Mouse (Mus musculus) inflammation-experienced regulatory T-cells, adult 6 months (primary cell): ENCODE results near the gene Olfr707. TPM values are rescaled to one million over a fixed set of nuclear protein-coding genes. Genes with fewer than 3 reads are reported as not detected.
"Not testable (repeated sequence)": the region's sequence is repeated elsewhere in the genome, so short reads cannot be mapped to it uniquely, and the experiment has no call there.

Experiments used
- ATAC-seq: one replicate; pipeline ENCODE4 v1.8.0; 2017
- polyA plus RNA-seq, 3 experiments: library from polyadenylated mRNA; unstranded; fragments of 100-300 nt; shearing (Covaris generic); gene quantifications; one replicate each; pipeline ENCODE4 v1.2.1; 2017

Olfr707 gene
- polyA plus RNA-seq: not detected

DNA sequence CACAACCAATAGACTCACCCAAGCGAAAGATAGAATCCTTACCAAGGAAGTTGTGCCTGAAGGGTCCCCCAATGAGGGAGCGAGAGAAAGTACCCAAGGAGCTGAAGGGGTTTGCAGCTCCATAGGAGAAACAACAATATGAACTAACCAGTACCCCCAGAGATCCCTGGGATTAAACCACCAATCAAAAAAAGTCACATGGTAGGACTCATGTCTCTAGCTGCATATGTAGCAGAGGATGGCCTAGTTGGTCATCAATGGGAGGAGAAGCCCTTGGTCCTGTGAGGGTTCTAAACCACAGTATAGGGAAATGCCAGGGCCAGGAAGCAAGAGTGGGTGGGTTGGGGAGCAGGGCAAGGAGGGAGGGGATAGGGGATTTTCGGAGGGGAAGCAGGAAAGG, at the start of gene Olfr707:
Gene Olfr707, minus strand, starts transcription at position 101 of the 400 bp plus-strand sequence.
- ATAC-seq: not testable (repeated sequence)

- ATAC-seq: no peak
These were observed 47.2 kb upstream of the Olfr707 start, which contains the start of gene Olfr710 for GRCm38 (mm10) chr7:106948212-106948611. Olfr710 (minus strand) TSS chr7:106948312.

DNA sequence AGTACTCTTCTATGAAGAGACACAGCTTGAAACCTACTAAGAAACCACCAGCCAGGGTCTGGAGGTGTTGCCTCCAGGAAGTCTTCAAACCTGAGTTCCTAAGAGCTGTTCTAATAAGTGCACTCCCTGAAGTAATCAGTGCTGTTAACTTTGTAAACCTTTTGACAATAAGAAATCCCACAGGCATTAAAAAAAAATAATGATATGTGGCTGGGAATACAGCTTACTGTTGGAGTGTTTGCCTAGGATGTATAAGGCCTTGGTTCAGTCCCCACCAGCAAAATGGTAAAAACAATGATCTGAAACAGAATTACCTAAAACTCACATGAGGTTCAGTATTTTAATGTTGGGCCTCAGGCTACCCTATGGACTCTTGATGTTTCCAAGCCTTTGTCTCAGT, 31.1 kb upstream of the Olfr707 start, which contains the start of gene Olfr709-ps1:
Gene Olfr709-ps1, minus strand, starts transcription at position 101 of the 400 bp plus-strand sequence.
- ATAC-seq: no peak

DNA sequence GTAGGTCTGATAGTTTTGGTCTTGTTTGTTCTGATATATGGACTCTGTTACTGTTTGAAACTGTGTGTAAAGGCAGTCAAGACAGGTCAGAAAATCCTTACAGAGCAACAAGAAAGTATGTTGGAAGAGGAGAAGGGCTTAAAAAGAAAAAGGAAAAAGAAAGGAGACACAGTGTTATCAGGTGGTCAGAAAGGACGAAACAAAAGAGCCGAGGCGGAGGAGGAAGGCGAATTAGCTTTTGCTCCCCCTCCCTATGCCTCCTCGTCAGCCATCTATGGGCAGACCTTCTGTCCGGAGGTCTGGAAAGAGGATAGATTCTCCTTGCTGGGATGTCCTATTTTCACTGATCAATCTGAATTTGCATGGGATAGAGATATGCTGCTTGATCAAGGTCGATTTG, 19.9 kb upstream of the Olfr707 start:
- not testable (repeated sequence) for ATAC-seq

DNA sequence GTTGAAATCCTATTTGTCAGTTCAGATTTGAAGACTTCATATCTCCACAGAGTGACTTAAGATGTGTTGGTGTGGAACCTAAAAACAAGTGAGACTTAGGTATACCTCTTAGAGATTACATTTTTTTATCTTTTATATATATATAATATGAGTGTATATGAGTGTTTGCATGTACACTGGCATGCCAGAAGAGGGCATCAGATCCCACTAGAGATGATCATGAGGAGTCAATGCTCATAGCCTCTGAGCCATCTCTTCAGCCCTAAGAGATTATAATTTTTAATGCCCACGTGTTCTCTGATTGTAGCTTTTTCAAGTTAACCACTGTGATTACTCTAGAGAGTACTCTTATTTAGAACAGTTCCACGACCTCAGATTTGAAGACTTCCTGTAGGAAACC, 6.6 kb upstream of the Olfr707 start, which contains the start of gene Olfr1532-ps1:
Gene Olfr1532-ps1, plus strand, starts transcription at position 326 of the 400 bp plus-strand sequence.
- no peak for ATAC-seq

- ATAC-seq: no peak
These were observed 13.0 kb downstream of the Olfr707 start, which contains the start of gene Olfr706 for GRCm38 (mm10) chr7:106888062-106888461. Olfr706 (minus strand) TSS chr7:106888162.

GRCm38 (mm10) chr7:106876791-106877190, 24.2 kb downstream of the Olfr707 start, which contains the start of gene Olfr705:
Olfr705 (minus strand) TSS chr7:106876891.
- no peak for ATAC-seq

- no peak for ATAC-seq
These were observed 38.2 kb downstream of the Olfr707 start, which contains the start of gene Olfr704 for GRCm38 (mm10) chr7:106862885-106863284. Olfr704 (plus strand) TSS chr7:106863185.

GRCm38 (mm10) chr7:106843060-106843459, 58.0 kb downstream of the Olfr707 start, which contains the start of gene Olfr703:
Olfr703 (plus strand) TSS chr7:106843360.
- no peak for ATAC-seq

Other genes with a start within 250 kb of the Olfr707 start
- not detected for gene Olfr693, start 220.7 kb downstream of the Olfr707 start, polyA plus RNA-seq
- gene Olfr694, start 209.4 kb downstream of the Olfr707 start, polyA plus RNA-seq: not detected
- gene Olfr695, start 184.8 kb downstream of the Olfr707 start, polyA plus RNA-seq: not detected
- not detected for gene Olfr697, start 158.8 kb downstream of the Olfr707 start, polyA plus RNA-seq
- gene Olfr698, start 145.8 kb downstream of the Olfr707 start, polyA plus RNA-seq: not detected
- gene Olfr699, start 108.0 kb downstream of the Olfr707 start, polyA plus RNA-seq: under 1 TPM in 1 of 3 experiments, not detected in 2; 0.15 TPM
- gene Olfr700, start 92.4 kb downstream of the Olfr707 start, polyA plus RNA-seq: not detected
- gene Olfr701, start 87.1 kb downstream of the Olfr707 start, polyA plus RNA-seq: not detected
- not detected for gene Olfr702, start 67.3 kb downstream of the Olfr707 start, polyA plus RNA-seq
- not detected for gene Olfr703, start 57.9 kb downstream of the Olfr707 start, polyA plus RNA-seq
- not detected for gene Olfr704, start 38.1 kb downstream of the Olfr707 start, polyA plus RNA-seq
- not detected for gene Olfr705, start 24.4 kb downstream of the Olfr707 start, polyA plus RNA-seq
- gene Olfr706, start 13.1 kb downstream of the Olfr707 start, polyA plus RNA-seq: not detected
- gene Olfr1532-ps1, start 6.8 kb upstream of the Olfr707 start, polyA plus RNA-seq: not detected
- gene Olfr709-ps1, start 31.0 kb upstream of the Olfr707 start, polyA plus RNA-seq: not detected
- not detected for gene Olfr710, start 47.1 kb upstream of the Olfr707 start, polyA plus RNA-seq
- not detected for gene Olfr6, start 62.7 kb upstream of the Olfr707 start, polyA plus RNA-seq
- gene Olfr711, start 74.2 kb upstream of the Olfr707 start, polyA plus RNA-seq: not detected
- not detected for gene Olfr2, start 104.8 kb upstream of the Olfr707 start, polyA plus RNA-seq
- gene Olfr713, start 129.9 kb upstream of the Olfr707 start, polyA plus RNA-seq: not detected
- gene Olfr714, start 169.7 kb upstream of the Olfr707 start, polyA plus RNA-seq: not detected
- not detected for gene Olfr17, start 192.0 kb upstream of the Olfr707 start, polyA plus RNA-seq
- gene Olfr715b, start 209.1 kb upstream of the Olfr707 start, polyA plus RNA-seq: under 1 TPM in 1 of 3 experiments, not detected in 2; 0.17 TPM
- gene Olfr715, start 229.8 kb upstream of the Olfr707 start, polyA plus RNA-seq: not detected
- gene Olfr716, start 237.1 kb upstream of the Olfr707 start, polyA plus RNA-seq: not detected